Mouse (Mus musculus): ENCODE results near the gene Olfr178.

The Olfr178 gene

DNA sequence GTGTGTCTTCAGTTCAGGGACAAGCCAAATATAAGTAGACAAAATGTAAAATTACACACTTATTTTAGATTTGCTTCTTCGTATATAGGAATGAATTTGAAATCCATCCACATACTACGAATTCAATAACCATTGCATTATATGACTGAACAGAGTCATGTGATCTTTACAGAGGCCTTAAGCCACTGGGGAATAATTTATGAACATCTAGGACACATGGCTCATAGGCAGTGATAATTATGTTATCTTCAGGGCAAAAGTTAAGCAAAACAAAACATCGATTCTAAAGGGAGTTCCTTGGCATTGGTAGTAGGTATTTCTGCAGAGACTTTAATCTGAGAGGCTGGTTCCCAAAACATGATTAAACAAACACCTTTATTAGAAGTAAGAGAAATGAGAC is at the start of gene Olfr178:
Olfr178 (minus strand) TSS at position 101 of the 400 bp plus-strand sequence.
- no peak for DNase-seq (ENCODE audit: low read depth, low spot score)

DNA sequence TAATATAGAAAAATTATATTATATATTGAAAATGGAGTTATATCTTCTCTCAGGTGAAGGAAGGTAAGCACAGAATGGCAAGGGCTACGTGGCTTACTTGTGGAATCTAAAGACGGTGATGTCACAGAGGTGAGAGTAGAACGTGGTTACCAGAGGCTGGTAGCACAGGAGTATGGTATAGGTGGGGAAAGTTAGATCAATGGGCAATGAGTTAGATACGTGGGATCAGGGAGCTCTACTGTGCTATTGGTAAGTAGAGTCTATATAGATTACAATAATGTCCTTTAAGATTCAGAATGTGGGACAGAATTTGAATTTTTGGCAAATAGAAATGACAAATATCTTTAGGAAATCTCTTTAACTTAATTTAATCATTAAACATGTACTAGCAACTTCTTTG is 37.4 kb upstream of the Olfr178 start, which contains the start of gene Olfr180:
Olfr180 (minus strand) TSS at position 101 of the 400 bp plus-strand sequence.
- DNase-seq (ENCODE audit: low read depth, low spot score): no peak

DNA sequence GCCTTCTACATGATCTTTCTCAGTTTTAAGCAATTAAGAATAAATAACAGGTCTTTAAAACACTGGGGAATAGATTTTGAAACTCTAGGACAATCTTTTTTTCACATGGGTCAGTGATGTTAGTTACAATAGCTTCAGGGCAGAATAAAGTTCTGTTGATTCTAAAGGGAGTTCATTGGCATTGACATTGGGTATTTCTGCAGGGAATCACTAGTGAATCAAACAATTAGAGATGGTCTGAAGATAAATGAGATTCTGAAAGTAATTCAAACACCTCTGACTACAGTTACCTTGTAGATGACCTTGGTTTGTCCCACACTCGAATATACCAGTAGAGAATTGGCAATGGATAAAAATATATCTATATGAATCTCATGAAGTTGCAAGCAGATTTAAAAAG is 36.8 kb upstream of the Olfr178 start, which contains the start of gene Olfr181:
Olfr181 (minus strand) TSS at position 101 of the 400 bp plus-strand sequence.
- no peak for DNase-seq (ENCODE audit: low read depth, low spot score)

DNA sequence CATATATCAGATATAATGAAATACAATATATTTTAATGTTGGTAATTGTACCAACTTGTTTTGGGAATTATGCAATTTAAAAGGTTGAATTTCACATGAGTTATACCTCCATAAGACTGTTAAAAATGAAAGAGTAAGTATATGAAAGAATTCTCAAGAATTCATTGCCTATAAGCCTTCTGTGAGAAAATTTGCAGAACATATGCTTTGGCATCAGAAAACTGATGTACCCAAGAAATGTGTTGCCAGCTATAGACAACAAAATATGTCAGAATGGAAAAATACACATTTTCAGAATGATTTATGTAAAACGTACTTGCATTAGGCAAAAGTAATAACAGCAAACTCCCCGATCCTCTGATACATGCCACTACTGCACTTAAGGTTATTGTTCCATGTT is 7.4 kb downstream of the Olfr178 start:
- no peak for DNase-seq (ENCODE audit: low read depth, low spot score)

DNA sequence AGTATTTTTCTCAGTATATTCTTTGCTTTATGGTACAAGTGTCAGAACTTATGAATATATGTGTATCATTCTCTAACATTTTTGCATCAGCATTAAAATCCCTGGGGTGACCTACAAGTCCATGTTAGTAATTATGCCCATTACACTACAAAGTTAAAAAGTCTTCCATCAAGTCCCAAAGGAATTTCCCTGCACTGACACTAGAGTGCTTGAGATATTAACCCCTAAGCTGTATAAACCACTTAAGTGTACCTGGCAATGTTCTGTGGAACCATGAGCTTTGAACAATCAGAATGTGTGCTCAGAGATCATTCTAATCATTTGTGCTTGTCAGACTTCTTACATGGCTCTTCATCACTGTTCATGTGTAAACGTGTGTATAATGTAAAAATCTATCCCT is 17.2 kb downstream of the Olfr178 start, which contains the start of gene Olfr177:
Olfr177 (minus strand) TSS at position 101 of the 400 bp plus-strand sequence.
- no peak for DNase-seq (ENCODE audit: low read depth, low spot score)

DNA sequence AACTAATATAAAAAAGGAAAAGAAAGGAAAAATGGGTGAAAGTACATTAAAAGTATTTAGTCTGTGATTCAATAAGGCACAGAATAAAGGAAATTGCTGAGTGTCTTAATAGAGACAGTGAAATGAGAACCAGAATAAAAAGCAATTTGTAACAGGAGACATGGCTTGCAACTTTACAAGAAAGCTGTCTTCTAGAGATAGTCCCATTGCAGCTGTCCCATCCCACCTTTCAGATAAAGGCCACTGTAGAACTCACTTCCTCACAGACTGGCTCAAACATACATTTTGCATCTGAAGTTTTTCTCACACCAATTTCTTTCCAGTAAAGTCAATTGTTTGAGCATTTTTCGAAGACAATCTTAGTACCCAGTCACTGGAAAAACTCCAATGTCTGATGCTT is 30.4 kb downstream of the Olfr178 start:
- DNase-seq (ENCODE audit: low read depth, low spot score): no peak

DNA sequence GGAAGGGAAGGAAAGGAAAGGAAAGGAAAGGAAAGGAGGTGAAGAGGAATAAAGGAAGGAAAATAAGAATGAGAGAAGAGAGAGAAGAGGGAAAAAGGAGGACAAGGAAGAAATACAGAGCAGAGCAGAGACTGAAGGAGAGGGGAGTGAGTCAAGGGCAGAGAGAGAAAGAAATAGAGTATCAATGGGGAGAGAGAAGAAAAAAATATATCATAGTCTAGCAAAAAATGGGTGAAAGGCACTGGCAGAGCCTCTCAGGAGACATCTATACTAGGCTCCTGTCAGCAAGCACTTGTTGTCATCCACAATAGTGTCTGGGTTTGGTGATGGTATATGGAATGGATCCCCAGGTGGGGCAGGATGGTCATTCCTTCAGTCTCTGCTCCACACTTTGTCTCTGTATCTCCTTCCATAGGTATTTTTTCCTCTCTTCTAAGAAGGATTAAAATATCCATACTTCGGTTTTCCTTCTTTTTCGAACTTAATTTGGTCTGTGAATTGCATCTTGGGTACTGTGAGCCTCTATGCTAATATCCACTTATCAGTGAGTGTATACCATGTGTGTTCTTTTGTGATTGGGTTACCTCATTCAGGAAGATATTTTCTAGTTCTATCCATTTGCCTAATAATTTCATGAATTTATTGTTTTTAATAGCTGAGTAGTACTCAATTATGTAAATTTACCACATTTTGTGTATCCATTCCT is 31.7 kb downstream of the Olfr178 start:
- DNase-seq (ENCODE audit: low read depth, low spot score): no peak
